Mouse (Mus musculus): ENCODE data around the gene Cyp2b13. TPM values are rescaled to one million over a fixed set of nuclear protein-coding genes. Genes with fewer than 3 reads are reported as not detected.
"Not testable (repeated sequence)": the region's sequence is repeated elsewhere in the genome, so short reads cannot be mapped to it uniquely, and the experiment has no call there.

Cyp2b13 gene
- not detected in 2 replicates for total RNA-seq (2014; rRNA removed)
- not detected in 2 replicates for polyA plus RNA-seq (2015; fragmentation: Nextera tagmentation; extraction: Ambion mirVana)

- H3K9ac ChIP-seq (replicated peaks; ENCODE audit: low read length, poor library complexity, severe bottlenecking); H3K4me2 ChIP-seq (ENCODE audit: low read depth, low read length, poor library complexity, severe bottlenecking); H3K9me3 ChIP-seq (ENCODE audit: low read length); DNase-seq (ENCODE audit: low spot score); H3K4me3 ChIP-seq (ENCODE audit: low read depth, low read length); H3K4me1 ChIP-seq (ENCODE audit: insufficient read depth, low read length); H3K36me3 ChIP-seq (ENCODE audit: insufficient read depth, low read length); ATAC-seq (ENCODE audit: low FRiP score); H3K27me3 ChIP-seq (ENCODE audit: insufficient read depth, low read length); H3K27ac ChIP-seq (ENCODE audit: low read depth, low read length): not testable (repeated sequence)
- 57% methylated on average over 1 of the region's 2 CpGs for WGBS
Observed at GRCm38 (mm10) chr7:26061197-26061596, at the start of gene Cyp2b13. TSS of gene Cyp2b13 (plus strand) at chr7:26061497.

- H3K9ac ChIP-seq (replicated peaks; ENCODE audit: low read length, poor library complexity, severe bottlenecking); H3K4me2 ChIP-seq (ENCODE audit: low read depth, low read length, poor library complexity, severe bottlenecking); ATAC-seq (ENCODE audit: low FRiP score); H3K4me1 ChIP-seq (ENCODE audit: insufficient read depth, low read length); H3K27ac ChIP-seq (ENCODE audit: low read depth, low read length); H3K4me3 ChIP-seq (ENCODE audit: low read depth, low read length); DNase-seq (ENCODE audit: low spot score); H3K36me3 ChIP-seq (ENCODE audit: insufficient read depth, low read length); H3K9me3 ChIP-seq (ENCODE audit: low read length); H3K27me3 ChIP-seq (ENCODE audit: insufficient read depth, low read length): not testable (repeated sequence)
- 100% methylated on average over 1 of the region's 3 CpGs for WGBS
Observed at GRCm38 (mm10) chr7:26019814-26020332, 41.4 kb upstream of the Cyp2b13 start.

- not testable (repeated sequence) for H3K36me3 ChIP-seq (ENCODE audit: insufficient read depth, low read length); DNase-seq (ENCODE audit: low spot score); H3K27me3 ChIP-seq (ENCODE audit: insufficient read depth, low read length); H3K4me2 ChIP-seq (ENCODE audit: low read depth, low read length, poor library complexity, severe bottlenecking); H3K27ac ChIP-seq (ENCODE audit: low read depth, low read length); H3K4me3 ChIP-seq (ENCODE audit: low read depth, low read length); ATAC-seq (ENCODE audit: low FRiP score); H3K9ac ChIP-seq (replicated peaks; ENCODE audit: low read length, poor library complexity, severe bottlenecking); H3K4me1 ChIP-seq (ENCODE audit: insufficient read depth, low read length); H3K9me3 ChIP-seq (ENCODE audit: low read length)
- 79% methylated on average over 3 of the region's 4 CpGs for WGBS
Observed at GRCm38 (mm10) chr7:26054885-26055630, 6.2 kb upstream of the Cyp2b13 start.

- H3K36me3 ChIP-seq (ENCODE audit: insufficient read depth, low read length); H3K9ac ChIP-seq (replicated peaks; ENCODE audit: low read length, poor library complexity, severe bottlenecking); H3K4me1 ChIP-seq (ENCODE audit: insufficient read depth, low read length); H3K27me3 ChIP-seq (ENCODE audit: insufficient read depth, low read length); H3K4me3 ChIP-seq (ENCODE audit: low read depth, low read length); H3K9me3 ChIP-seq (ENCODE audit: low read length); H3K27ac ChIP-seq (ENCODE audit: low read depth, low read length); DNase-seq (ENCODE audit: low spot score); H3K4me2 ChIP-seq (ENCODE audit: low read depth, low read length, poor library complexity, severe bottlenecking); ATAC-seq (ENCODE audit: low FRiP score): not testable (repeated sequence)
- WGBS, result 57% methylated on average over 29 of the region's 29 CpGs
Observed at GRCm38 (mm10) chr7:26071677-26072076, 10.4 kb downstream of the Cyp2b13 start.

GRCm38 (mm10) chr7:26082595-26082994, 21.3 kb downstream of the Cyp2b13 start:
- ATAC-seq (ENCODE audit: low FRiP score), result no peak
- WGBS, result 65% methylated on average over 2 of the region's 2 CpGs
- no peaks in the 10 kb centered on the region for H3K27me3 ChIP-seq (ENCODE audit: insufficient read depth, low read length)
- no peaks in the 10 kb centered on the region for H3K4me1 ChIP-seq (ENCODE audit: insufficient read depth, low read length)
- no peak overlapping the region for H3K4me3 ChIP-seq (ENCODE audit: low read depth, low read length)
- no peak overlapping the region for H3K27ac ChIP-seq (ENCODE audit: low read depth, low read length)
- DNase-seq (ENCODE audit: low spot score), result no peak
- H3K36me3 ChIP-seq (ENCODE audit: insufficient read depth, low read length), result no peaks in the 10 kb centered on the region
- no peak for TF ChIP-seq CTCF (IDR thresholded peaks at IDR 0.05)
- H3K9me3 ChIP-seq (ENCODE audit: low read length), result peaks cover 14% of the 10 kb centered on the region; the same call in 1 of the 2 replicates
- H3K4me2 ChIP-seq (ENCODE audit: low read depth, low read length, poor library complexity, severe bottlenecking), result no peak overlapping the region
- H3K9ac ChIP-seq (replicated peaks; ENCODE audit: low read length, poor library complexity, severe bottlenecking), result no peak overlapping the region

- Histone ChIP-seq H3K9ac (replicated peaks; ENCODE audit: low read length, poor library complexity, severe bottlenecking) (no peak overlapping the region), H3K4me1 (ENCODE audit: insufficient read depth, low read length) (no peaks in the 10 kb centered on the region), H3K36me3 (ENCODE audit: insufficient read depth, low read length) (no peaks in the 10 kb centered on the region), H3K4me2 (ENCODE audit: low read depth, low read length, poor library complexity, severe bottlenecking) (no peak overlapping the region), H3K9me3 (ENCODE audit: low read length) (peaks cover 12% of the 10 kb centered on the region), H3K27ac (ENCODE audit: low read depth, low read length) (no peak overlapping the region), H3K27me3 (ENCODE audit: insufficient read depth, low read length) (no peaks in the 10 kb centered on the region), H3K4me3 (ENCODE audit: low read depth, low read length) (no peak overlapping the region)
- TF ChIP-seq CTCF (IDR thresholded peaks at IDR 0.05), result no peak
- DNase-seq (ENCODE audit: low spot score) (no peak), ATAC-seq (ENCODE audit: low FRiP score) (no peak)
- WGBS, result 97% methylated on average over 1 of the region's 1 CpGs
Observed at GRCm38 (mm10) chr7:26087391-26087790, 26.1 kb downstream of the Cyp2b13 start.

GRCm38 (mm10) chr7:26088578-26088977, 27.3 kb downstream of the Cyp2b13 start:
- H3K4me3 ChIP-seq (ENCODE audit: low read depth, low read length); H3K4me1 ChIP-seq (ENCODE audit: insufficient read depth, low read length); H3K4me2 ChIP-seq (ENCODE audit: low read depth, low read length, poor library complexity, severe bottlenecking); H3K9ac ChIP-seq (replicated peaks; ENCODE audit: low read length, poor library complexity, severe bottlenecking); H3K27ac ChIP-seq (ENCODE audit: low read depth, low read length); DNase-seq (ENCODE audit: low spot score); H3K36me3 ChIP-seq (ENCODE audit: insufficient read depth, low read length); H3K27me3 ChIP-seq (ENCODE audit: insufficient read depth, low read length); ATAC-seq (ENCODE audit: low FRiP score): not testable (repeated sequence)
- H3K9me3 ChIP-seq (ENCODE audit: low read length), result peaks cover 12% of the 10 kb centered on the region

- H3K9me3 ChIP-seq (ENCODE audit: low read length); DNase-seq (ENCODE audit: low spot score); H3K4me1 ChIP-seq (ENCODE audit: insufficient read depth, low read length); H3K9ac ChIP-seq (replicated peaks; ENCODE audit: low read length, poor library complexity, severe bottlenecking); H3K4me3 ChIP-seq (ENCODE audit: low read depth, low read length); H3K27ac ChIP-seq (ENCODE audit: low read depth, low read length); H3K27me3 ChIP-seq (ENCODE audit: insufficient read depth, low read length); H3K4me2 ChIP-seq (ENCODE audit: low read depth, low read length, poor library complexity, severe bottlenecking); ATAC-seq (ENCODE audit: low FRiP score); H3K36me3 ChIP-seq (ENCODE audit: insufficient read depth, low read length): not testable (repeated sequence)
- no CpG with 5 or more reads among the region's 2 CpGs for WGBS
Observed at GRCm38 (mm10) chr7:26139623-26140022, 78.3 kb downstream of the Cyp2b13 start.

GRCm38 (mm10) chr7:26143657-26144056, 82.4 kb downstream of the Cyp2b13 start:
- H3K9me3 ChIP-seq (ENCODE audit: low read length); DNase-seq (ENCODE audit: low spot score); H3K27me3 ChIP-seq (ENCODE audit: insufficient read depth, low read length); H3K9ac ChIP-seq (replicated peaks; ENCODE audit: low read length, poor library complexity, severe bottlenecking); ATAC-seq (ENCODE audit: low FRiP score); H3K4me3 ChIP-seq (ENCODE audit: low read depth, low read length); H3K27ac ChIP-seq (ENCODE audit: low read depth, low read length); H3K36me3 ChIP-seq (ENCODE audit: insufficient read depth, low read length); H3K4me1 ChIP-seq (ENCODE audit: insufficient read depth, low read length); H3K4me2 ChIP-seq (ENCODE audit: low read depth, low read length, poor library complexity, severe bottlenecking): not testable (repeated sequence)
- WGBS, result 46% methylated on average over 1 of the region's 3 CpGs
